In genomic region chr16:13754400-13755190, GRCm38 (mm10) we compare ENCODE assay signal across 8 mouse cellular contexts. TPM values are rescaled to one million over a fixed set of nuclear protein-coding genes. Genes with fewer than 3 reads are reported as not detected.
A peak's percentile ranks its signal among the peaks of the same experiment; 100 is the strongest.
DNase-seq lines count a peak whose midpoint lies in the region; ATAC-seq and TF ChIP-seq lines count a peak whose summit lies in the region.

No protein-coding gene starts in this region.

- intact Hi-C loops in left cerebral cortex, adult 2 months (cut with DNase I) = no loop called here

- peak; percentile 86 to 91 for DNase-seq in gastrocnemius, adult 8-10 months (ENCODE audit: low spot score in 2 of 2)
- peak; percentile 71 for DNase-seq in hindlimb bud, embryonic 11.5 days (ENCODE audit: extremely low spot score, low read depth, low spot score)
- DNase-seq in left cerebral cortex, adult 2 months (ENCODE audit: extremely low spot score in 1 of 2, low spot score in 2 of 2) = peak; percentile 89 to 92
- DNase-seq in retina, postnatal 7 days (ENCODE audit: low read depth, low spot score) = peak; percentile 92
- DNase-seq in urinary bladder, adult 18-20 months (ENCODE audit: low spot score in 2 of 2) = peak; percentile 93

- H3K27ac ChIP-seq in cortical plate, adult 2 months (ENCODE audit: insufficient read depth, low read length) = no peak overlapping the region
- peak overlapping the region; percentile 41; the same call in 1 of the 2 replicates for H3K27ac ChIP-seq in left cerebral cortex, adult 2 months
- 0 out of 2 replicates have a peak overlapping the region, but pooled peaks have one; percentile 13 for H3K27ac ChIP-seq in macrophage

- TF ChIP-seq CTCF in cortical plate, adult 2 months (IDR thresholded peaks at IDR 0.05; ENCODE audit: extremely low read depth, insufficient read depth, low read length) = no peak
- no peak for TF ChIP-seq CTCF in left cerebral cortex, adult 2 months (IDR thresholded peaks at IDR 0.05)

- peak; percentile 54; the same call in 1 of the 2 replicates for TF ChIP-seq POLR2A in cortical plate, adult 2 months (IDR thresholded peaks at IDR 0.05; ENCODE audit: extremely low read depth, insufficient read depth, low read length)

- H3K36me3 ChIP-seq in macrophage (ENCODE audit: inconsistent target) = no peaks in the 10 kb centered on the region

- H3K4me1 ChIP-seq in cortical plate, adult 2 months (ENCODE audit: control insufficient read depth, insufficient read depth, low read length) = no peaks in the 10 kb centered on the region

- WGBS in macrophage (ENCODE audit: missing documents) = 2% methylated on average over 65 of the region's 65 CpGs

- H3K4me3 ChIP-seq in cortical plate, adult 2 months (ENCODE audit: insufficient read depth, low read length) = peak overlapping the region; percentile 48
- peak overlapping the region; percentile 78 for H3K4me3 ChIP-seq in left cerebral cortex, adult 2 months
- peak overlapping the region; percentile 46 for H3K4me3 ChIP-seq in macrophage (ENCODE audit: inconsistent target)

- peak; percentile 99 for ATAC-seq in activated CD4-positive, CD25-positive, alpha-beta regulatory T cell, adult 4 months

- H3K79me2 ChIP-seq in macrophage (ENCODE audit: inconsistent target) = no peaks in the 10 kb centered on the region

RNA-seq across cellular contexts. Expression of gene Pla2g10, which starts 23.8 kb away (rescaled TPM):
- polyA plus RNA-seq in activated CD4-positive, CD25-positive, alpha-beta regulatory T cell, adult 4 months (2017; shearing (Covaris generic)) = not detected
- polyA plus RNA-seq in cortical plate, adult 2 months (2012; rRNA removed) = not detected in 2 replicates
- total RNA-seq in gastrocnemius, adult 8-10 months (2022) = not detected
- not detected for total RNA-seq in left cerebral cortex, adult 2 months (2021)
- not detected for total RNA-seq in macrophage (2018; cell fraction: chromatin; rRNA removed)
- not detected for total RNA-seq in macrophage (2018; cell fraction: cytosol; rRNA removed)
- total RNA-seq in macrophage (2018; cell fraction: nucleus; rRNA removed) = not detected
- polyA plus RNA-seq in macrophage (2018) = not detected in 3 replicates

RNA-seq across cellular contexts. Expression of gene Rrn3, which starts 25.9 kb away (rescaled TPM):
- polyA plus RNA-seq in activated CD4-positive, CD25-positive, alpha-beta regulatory T cell, adult 4 months (2017; shearing (Covaris generic)) = 10 to 100 TPM; 44.8 to 49.4 TPM
- polyA plus RNA-seq in cortical plate, adult 2 months (2012; rRNA removed) = 30.0 and 30.3 TPM in 2 replicates
- 10 to 100 TPM; 35.0 to 39.0 (median 37.4) TPM for total RNA-seq in gastrocnemius, adult 8-10 months (2022)
- 10 to 100 TPM; 44.9 to 50.8 TPM for total RNA-seq in left cerebral cortex, adult 2 months (2021)
- 10 to 100 TPM; 12.3 to 35.0 (median 24.1) TPM for total RNA-seq in macrophage (2018; cell fraction: chromatin; rRNA removed)
- total RNA-seq in macrophage (2018; cell fraction: cytosol; rRNA removed) = 10 to 100 TPM; 22.2 to 28.8 (median 25.4) TPM
- 10 to 100 TPM; 12.9 to 34.6 (median 19.2) TPM for total RNA-seq in macrophage (2018; cell fraction: nucleus; rRNA removed)
- 17.6 to 34.4 TPM (median 21.1 TPM) in 3 replicates for polyA plus RNA-seq in macrophage (2018)
